Mouse (Mus musculus): Measurements from ENCODE around the gene Mei1. TPM values are rescaled to one million over a fixed set of nuclear protein-coding genes. Genes with fewer than 3 reads are reported as not detected.
A peak's percentile ranks its signal among the peaks of the same experiment; 100 is the strongest.

Mei1 gene
- polyA plus RNA-seq, 1 experiment from 2014 or later, result not detected

DNA sequence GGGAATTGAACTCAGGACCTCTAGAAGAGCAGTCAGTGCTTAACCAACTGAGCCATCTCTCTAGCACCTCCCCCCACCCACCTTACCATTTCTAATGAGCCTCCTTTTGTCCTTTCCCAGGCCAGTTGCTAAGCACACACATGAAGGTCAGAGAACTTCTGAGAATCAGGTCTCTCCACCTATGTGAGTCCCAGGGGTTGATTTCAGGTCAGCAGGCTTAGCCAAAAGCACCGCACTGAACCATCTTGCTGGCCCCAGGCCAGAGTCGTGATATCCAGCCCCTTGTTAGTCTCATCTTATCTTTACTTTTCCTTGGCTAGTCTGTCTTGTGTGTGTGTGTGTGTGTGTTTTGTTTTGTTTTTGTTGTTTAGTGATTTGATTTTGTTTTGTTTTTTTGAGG is 75.6 kb downstream of the Mei1 start:
- Histone ChIP-seq H3K9me3 (no peaks in the 10 kb centered on the region), H3K27ac (peak overlapping the region; percentile 99), H3K36me3 (replicated peaks) (no peaks in the 10 kb centered on the region), H3K4me1 (peaks cover 38% of the 10 kb centered on the region), H3K4me2 (no peak overlapping the region), H3K4me3 (no peak overlapping the region), H3K27me3 (replicated peaks) (no peaks in the 10 kb centered on the region), H3K9ac (no peak overlapping the region)
- ATAC-seq (replicated peaks), result no peak
- WGBS, result 22% methylated on average over 2 of the region's 2 CpGs

DNA sequence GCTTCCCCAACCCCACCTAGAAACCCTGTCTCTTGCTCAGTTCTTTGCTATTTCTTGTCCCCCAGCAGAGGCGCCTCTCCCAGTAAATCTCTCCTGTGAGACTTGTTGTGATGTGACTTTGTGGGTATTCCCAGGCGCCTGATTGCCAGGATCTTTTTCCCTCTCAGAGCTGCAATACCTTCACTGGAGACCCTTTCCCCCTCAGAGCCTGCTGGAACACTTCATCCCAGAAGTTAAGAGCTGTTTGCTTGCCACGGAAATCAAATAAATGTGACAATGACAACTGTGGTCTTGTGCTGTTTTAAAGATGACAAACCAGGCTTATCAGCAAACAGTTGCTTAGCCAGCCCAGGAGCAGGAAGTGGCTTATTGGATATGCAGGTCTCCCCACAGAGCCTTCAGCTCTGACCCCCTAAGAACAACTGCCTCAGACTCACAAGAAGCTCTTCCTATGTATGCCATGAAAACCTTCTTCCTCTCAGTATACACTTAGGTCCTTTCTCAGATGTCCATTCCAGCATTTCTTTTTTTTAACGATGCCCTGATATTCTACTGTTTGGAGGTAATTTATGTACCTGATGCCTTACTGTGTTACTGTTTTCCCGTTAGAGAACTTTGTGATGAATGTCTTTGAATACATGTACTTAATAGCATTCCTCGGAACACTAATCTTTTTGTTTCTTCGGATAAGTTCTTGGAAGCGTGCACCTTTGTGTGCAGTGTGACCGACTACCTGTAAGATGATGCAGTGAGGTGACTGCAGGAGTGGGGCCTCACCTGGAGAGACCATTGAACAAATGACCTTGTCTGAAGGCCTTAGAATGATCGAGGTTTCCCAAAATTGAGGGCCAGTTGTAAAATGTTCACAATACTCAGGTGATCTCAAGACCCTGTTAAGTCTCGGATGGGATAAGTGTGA is 76.3 kb downstream of the Mei1 start:
- no peaks in the 10 kb centered on the region for H3K27me3 ChIP-seq (replicated peaks)
- H3K4me2 ChIP-seq, result peak overlapping the region; percentile 71
- H3K9ac ChIP-seq, result peak overlapping the region; percentile 13; the same call in 1 of the 2 replicates
- peak overlapping the region; percentile 94 for H3K4me3 ChIP-seq
- WGBS, result 11% methylated on average over 11 of the region's 11 CpGs
- ATAC-seq (replicated peaks), result no peak
- H3K36me3 ChIP-seq (replicated peaks), result no peaks in the 10 kb centered on the region
- no peaks in the 10 kb centered on the region for H3K9me3 ChIP-seq
- H3K27ac ChIP-seq, result peak overlapping the region; percentile 99
- H3K4me1 ChIP-seq, result peaks cover 44% of the 10 kb centered on the region

DNA sequence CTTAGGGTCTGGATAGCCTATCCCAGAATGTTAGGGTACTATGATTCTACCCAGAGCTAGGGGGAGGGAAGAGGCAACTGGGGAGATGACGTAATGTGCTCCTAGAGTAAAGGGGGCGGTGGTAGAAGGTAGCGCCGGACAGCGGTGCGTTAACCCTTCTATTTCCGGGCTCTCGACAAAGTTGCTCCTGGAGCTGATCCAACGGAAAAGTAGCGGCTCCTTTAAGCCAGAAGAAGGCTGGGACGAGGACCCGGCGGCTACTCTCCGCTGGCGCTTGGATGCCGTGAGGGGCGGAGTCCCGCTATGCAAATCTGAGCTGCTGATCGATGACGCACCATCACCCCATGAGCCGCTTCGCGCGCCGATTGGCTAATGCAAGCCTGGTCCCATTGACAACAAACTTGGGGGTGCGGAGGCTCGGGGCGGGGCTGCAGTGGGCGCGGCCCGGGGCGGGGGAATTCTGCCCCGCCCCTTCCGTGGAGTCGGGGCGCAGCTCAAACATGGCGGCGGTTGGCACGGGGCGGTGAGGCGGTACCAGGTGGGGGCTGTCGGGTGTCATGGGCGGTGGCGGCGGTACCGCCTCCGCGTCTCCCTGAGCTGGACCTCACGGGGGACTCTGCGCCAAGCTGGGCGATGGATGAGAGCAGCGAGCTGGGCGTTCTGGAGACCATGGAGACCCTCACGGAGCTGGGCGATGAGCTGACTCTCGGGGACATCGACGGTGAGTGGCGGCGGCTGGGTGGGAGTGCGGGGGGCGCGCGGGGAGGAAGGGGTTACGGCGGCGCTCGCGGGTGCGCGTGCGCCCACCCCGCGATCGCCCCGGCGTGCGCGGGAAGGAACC is 77.2 kb downstream of the Mei1 start, which contains the start of gene Srebf2:
Gene Srebf2 (plus strand): TSS at position 412 of the 841 bp plus-strand sequence.
- Histone ChIP-seq H3K9me3 (no peaks in the 10 kb centered on the region), H3K27me3 (replicated peaks) (no peaks in the 10 kb centered on the region), H3K27ac (peak within 1 kb of the TSS; percentile 99), H3K9ac (peak within 1 kb of the TSS; percentile 86), H3K4me2 (peak within 1 kb of the TSS; percentile 71), H3K36me3 (replicated peaks) (no peaks in the 10 kb centered on the region), H3K4me3 (peak within 1 kb of the TSS; percentile 94), H3K4me1 (peaks cover 50% of the 10 kb centered on the region)
- peak; percentile 97 for ATAC-seq (replicated peaks)
- under 1% methylated on average over 78 of the region's 79 CpGs for WGBS

DNA sequence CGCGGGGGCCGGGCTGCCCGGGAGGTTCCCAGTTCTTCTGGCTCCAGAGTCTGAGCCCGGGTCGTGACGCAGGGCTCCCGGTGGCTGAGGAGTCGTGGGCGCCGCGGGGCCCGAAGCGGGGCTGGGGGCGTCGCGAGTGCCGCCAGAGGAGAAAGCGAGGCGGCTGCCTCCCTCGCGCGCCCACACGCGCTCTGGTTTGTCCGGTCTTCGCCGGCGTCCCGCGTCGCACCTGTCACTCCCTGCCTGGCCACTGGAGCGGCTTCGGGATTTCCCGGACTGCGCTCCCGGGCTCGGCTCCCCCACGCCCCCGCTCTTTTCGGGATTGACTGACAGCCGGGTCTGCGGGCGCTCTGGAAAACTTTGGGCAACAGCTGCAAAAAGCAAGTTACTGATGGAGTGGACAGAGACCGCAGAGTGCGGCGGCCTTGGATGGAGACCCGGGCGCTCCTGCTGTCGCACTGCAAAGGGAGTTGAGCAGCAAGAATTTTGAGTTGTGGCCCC is 77.9 kb downstream of the Mei1 start:
- peaks cover 56% of the 10 kb centered on the region for H3K4me1 ChIP-seq
- H3K4me2 ChIP-seq, result peak overlapping the region; percentile 71
- 0 out of 2 replicates have a peak, but pooled peaks have one; percentile 1 for ATAC-seq (replicated peaks)

DNA sequence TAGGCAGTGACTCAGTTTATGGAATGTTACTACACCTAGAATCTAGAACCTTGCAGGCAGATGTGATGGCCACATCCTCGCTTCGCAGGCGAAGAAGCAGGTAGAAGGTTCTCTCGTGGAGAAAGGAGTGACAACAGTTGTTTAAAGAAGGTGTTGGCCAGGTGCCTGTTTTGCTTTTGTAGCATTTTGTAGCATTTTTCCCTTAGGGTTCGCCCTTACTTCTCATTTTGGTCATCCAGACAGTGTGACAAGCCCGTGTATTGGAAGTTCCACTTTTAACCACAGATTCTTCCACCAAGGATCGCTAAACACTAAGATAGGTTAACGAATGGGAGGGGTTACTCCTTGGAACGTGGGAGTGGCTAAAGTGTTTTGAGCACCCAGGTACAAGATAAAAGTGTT is 78.7 kb downstream of the Mei1 start:
- H3K27me3 ChIP-seq (replicated peaks), result no peaks in the 10 kb centered on the region
- H3K27ac ChIP-seq, result peak overlapping the region; percentile 99
- H3K4me1 ChIP-seq, result peaks cover 56% of the 10 kb centered on the region
- peak overlapping the region; percentile 71 for H3K4me2 ChIP-seq
- no peak for ATAC-seq (replicated peaks)
- no peaks in the 10 kb centered on the region for H3K9me3 ChIP-seq
- no peaks in the 10 kb centered on the region for H3K36me3 ChIP-seq (replicated peaks)
- WGBS, result 25% methylated on average over 9 of the region's 9 CpGs
- peak overlapping the region; percentile 94 for H3K4me3 ChIP-seq
- peak overlapping the region; percentile 86 for H3K9ac ChIP-seq

More for the DNA sequence above, 77.9 kb downstream of the Mei1 start:
- H3K9ac ChIP-seq, result peak overlapping the region; percentile 86
- peak overlapping the region; percentile 94 for H3K4me3 ChIP-seq
- under 1% methylated on average over 48 of the region's 50 CpGs for WGBS
- H3K36me3 ChIP-seq (replicated peaks), result no peaks in the 10 kb centered on the region
- peak overlapping the region; percentile 99 for H3K27ac ChIP-seq
- H3K9me3 ChIP-seq, result no peaks in the 10 kb centered on the region
- H3K27me3 ChIP-seq (replicated peaks), result no peaks in the 10 kb centered on the region

DNA sequence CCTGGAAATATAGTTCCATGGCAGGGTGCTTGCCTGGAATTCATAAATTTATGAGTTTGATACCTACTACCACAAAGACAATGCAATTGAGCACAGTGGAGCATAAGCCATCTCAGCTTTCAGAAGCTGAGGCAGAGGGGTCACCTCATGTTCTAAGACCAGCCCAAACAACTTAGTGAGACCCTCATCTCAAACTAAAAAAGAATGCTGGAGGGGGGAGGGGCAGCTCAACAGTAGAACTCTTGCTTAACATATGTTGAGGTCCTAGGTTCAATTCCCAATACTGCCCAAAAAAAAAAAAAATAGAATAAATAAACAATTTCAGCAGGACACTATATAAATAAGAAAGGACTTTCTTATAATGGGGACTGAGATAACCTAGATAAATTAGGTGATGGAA is 80.2 kb downstream of the Mei1 start:
- H3K9me3 ChIP-seq, result no peaks in the 10 kb centered on the region
- no peaks in the 10 kb centered on the region for H3K36me3 ChIP-seq (replicated peaks)
- peaks cover 59% of the 10 kb centered on the region for H3K4me1 ChIP-seq
- no peak overlapping the region for H3K27ac ChIP-seq
- ATAC-seq (replicated peaks), result no peak
- H3K4me2 ChIP-seq, result peak overlapping the region; percentile 71; the same call in 1 of the 2 replicates
- no peak overlapping the region for H3K4me3 ChIP-seq
- no peaks in the 10 kb centered on the region for H3K27me3 ChIP-seq (replicated peaks)
- H3K9ac ChIP-seq, result no peak overlapping the region

DNA sequence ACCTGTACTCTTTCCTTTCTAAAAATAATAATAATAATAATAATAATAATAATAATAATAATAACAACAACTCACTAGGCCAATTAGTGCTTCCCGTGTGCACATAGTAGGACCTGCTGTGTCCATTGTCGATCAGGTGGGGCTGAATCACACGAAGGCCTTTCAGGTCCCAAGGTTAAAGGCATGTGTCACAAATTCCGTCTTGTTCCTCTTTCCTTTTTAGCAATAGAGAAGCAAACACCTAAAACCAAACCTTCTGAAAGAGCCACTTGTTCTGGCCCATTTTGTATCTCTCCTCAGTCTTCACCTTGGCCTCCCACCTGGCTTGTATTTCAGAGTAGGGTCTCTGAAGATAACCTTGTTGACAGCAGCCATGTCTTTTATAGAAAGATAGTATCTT is 81.4 kb downstream of the Mei1 start:
- H3K27ac ChIP-seq, result no peak overlapping the region
- WGBS, result 96% methylated on average over 4 of the region's 4 CpGs
- H3K9ac ChIP-seq, result no peak overlapping the region
- no peak overlapping the region for H3K4me3 ChIP-seq
- H3K4me2 ChIP-seq, result no peak overlapping the region
- no peak for ATAC-seq (replicated peaks)
- H3K9me3 ChIP-seq, result no peaks in the 10 kb centered on the region
- H3K27me3 ChIP-seq (replicated peaks), result no peaks in the 10 kb centered on the region
- peaks cover 50% of the 10 kb centered on the region for H3K4me1 ChIP-seq
- no peaks in the 10 kb centered on the region for H3K36me3 ChIP-seq (replicated peaks)

DNA sequence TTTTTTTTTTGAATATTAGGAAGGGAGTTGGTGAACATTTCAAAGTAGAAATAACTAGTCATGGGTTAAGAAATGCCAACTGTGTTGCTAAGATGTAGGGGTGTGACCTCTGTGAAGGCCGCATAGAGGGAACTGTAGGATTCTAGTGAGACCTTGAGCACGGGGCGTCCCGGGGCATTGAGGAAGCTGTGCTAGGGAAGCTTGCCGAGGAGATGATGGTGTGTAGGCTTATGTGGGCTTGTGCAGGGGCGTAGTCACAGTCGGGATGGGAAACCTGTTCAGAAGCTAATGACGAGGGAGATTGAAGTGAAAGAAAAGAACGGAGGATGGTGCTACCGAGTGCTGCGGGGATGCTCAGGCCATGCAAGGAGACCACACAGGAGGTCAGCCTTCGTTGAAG is 82.2 kb downstream of the Mei1 start:
- Histone ChIP-seq H3K4me1 (peaks cover 46% of the 10 kb centered on the region), H3K27ac (no peak overlapping the region), H3K9ac (no peak overlapping the region), H3K4me3 (no peak overlapping the region), H3K4me2 (no peak overlapping the region), H3K36me3 (replicated peaks) (no peaks in the 10 kb centered on the region), H3K27me3 (replicated peaks) (no peaks in the 10 kb centered on the region), H3K9me3 (no peaks in the 10 kb centered on the region)
- WGBS, result 86% methylated on average over 12 of the region's 12 CpGs
- ATAC-seq (replicated peaks), result no peak

DNA sequence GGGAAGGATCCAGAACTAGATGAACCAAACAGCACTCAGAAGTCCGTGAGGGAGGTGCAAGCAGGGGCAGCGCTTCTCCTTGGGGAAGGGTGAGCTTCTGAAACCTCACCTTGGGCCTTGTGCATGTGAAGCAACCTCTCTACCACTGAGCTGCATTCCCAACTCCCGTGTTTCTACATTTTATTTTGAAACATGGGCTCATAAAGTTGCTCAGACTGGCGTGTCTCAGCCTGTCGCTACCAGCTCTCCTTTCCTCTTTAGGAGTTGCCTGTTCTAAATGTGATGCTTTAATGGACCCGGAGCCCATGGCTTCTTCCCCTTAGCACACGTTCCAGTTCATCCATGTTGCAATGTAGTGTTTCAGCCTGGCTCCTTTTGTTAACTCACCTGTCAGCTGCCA is 82.6 kb downstream of the Mei1 start:
- no peak overlapping the region for H3K27ac ChIP-seq
- no peaks in the 10 kb centered on the region for H3K27me3 ChIP-seq (replicated peaks)
- H3K4me1 ChIP-seq, result peaks cover 46% of the 10 kb centered on the region
- H3K9ac ChIP-seq, result no peak overlapping the region
- no peaks in the 10 kb centered on the region for H3K36me3 ChIP-seq (replicated peaks)
- no peak overlapping the region for H3K4me2 ChIP-seq
- no peak overlapping the region for H3K4me3 ChIP-seq
- no peaks in the 10 kb centered on the region for H3K9me3 ChIP-seq
- WGBS, result 88% methylated on average over 7 of the region's 7 CpGs
- no peak for ATAC-seq (replicated peaks)

DNA sequence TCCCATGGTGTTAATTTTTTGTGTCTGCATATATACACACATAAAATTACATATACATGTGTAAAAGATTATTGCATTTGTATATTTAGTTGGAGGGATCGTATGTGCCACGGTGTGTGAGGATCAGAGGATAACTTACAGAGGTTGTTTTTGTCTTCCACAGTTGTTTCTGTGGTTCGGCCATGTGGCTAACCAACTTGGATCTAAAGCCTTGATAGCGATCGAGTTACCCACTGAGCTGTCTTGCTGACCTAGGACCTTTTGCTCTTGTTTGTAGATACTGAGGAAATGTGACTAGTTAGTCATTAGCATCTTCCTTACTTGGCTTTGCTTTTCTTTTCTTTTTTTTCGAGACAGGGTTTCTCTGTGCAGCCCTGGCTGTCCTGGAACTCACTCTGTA is 86.5 kb downstream of the Mei1 start:
- H3K27ac ChIP-seq, result no peak overlapping the region
- H3K4me2 ChIP-seq, result no peak overlapping the region
- H3K27me3 ChIP-seq (replicated peaks), result no peaks in the 10 kb centered on the region
- no peak overlapping the region for H3K4me3 ChIP-seq
- no peak for ATAC-seq (replicated peaks)
- H3K36me3 ChIP-seq (replicated peaks), result no peaks in the 10 kb centered on the region
- peaks cover 42% of the 10 kb centered on the region for H3K4me1 ChIP-seq
- no peaks in the 10 kb centered on the region for H3K9me3 ChIP-seq
- WGBS, result 90% methylated on average over 6 of the region's 6 CpGs
- no peak overlapping the region for H3K9ac ChIP-seq

DNA sequence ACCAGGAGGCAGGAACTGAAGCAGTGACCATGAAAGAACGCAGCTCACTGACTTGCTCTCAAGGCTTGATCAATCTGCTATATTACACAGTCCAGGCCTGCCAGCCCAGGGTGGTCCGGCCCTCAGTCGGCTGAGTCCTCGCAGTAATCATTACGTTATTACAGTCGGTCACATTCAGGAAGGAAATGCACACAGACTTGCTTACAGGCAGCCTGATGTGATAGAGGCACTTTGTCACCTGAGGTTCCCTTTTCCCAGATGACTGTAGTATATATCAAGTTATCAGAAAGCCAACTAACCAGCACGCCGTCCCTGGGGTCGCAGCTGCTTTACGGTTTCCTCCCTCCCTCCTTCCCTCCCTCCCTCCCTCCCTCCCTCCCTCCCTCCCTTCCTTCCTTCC is 87.1 kb downstream of the Mei1 start:
- no peak overlapping the region for H3K9ac ChIP-seq
- H3K27me3 ChIP-seq (replicated peaks), result no peaks in the 10 kb centered on the region
- H3K4me2 ChIP-seq, result no peak overlapping the region
- no peak overlapping the region for H3K4me3 ChIP-seq
- H3K4me1 ChIP-seq, result peaks cover 42% of the 10 kb centered on the region
- no peaks in the 10 kb centered on the region for H3K9me3 ChIP-seq
- 83% methylated on average over 10 of the region's 10 CpGs for WGBS
- no peak overlapping the region for H3K27ac ChIP-seq
- ATAC-seq (replicated peaks), result no peak
- no peaks in the 10 kb centered on the region for H3K36me3 ChIP-seq (replicated peaks)

All from midbrain, embryonic 15.5 days (tissue).